Mouse (Mus musculus) heart, postnatal 10 days (tissue): ENCODE data around the gene Atp11b. TPM values are rescaled to one million over a fixed set of nuclear protein-coding genes. Genes with fewer than 3 reads are reported as not detected.

ENCODE experiments used
- DNase-seq, 2 experiments: peaks; one replicate each; pipeline ENCODE4 v3.0.0; 2021
- intact Hi-C: fragments of 180-260 bp; cut with DNase I; formaldehyde crosslinking; loops from one replicate; pipeline ENCODE4 v1.15.1; 2025
- total RNA-seq, 2 experiments: library from RNA; stranded (reverse); gene quantifications; 2 replicates each; pipeline ENCODE4 v1.2.3; 2021

Gene Atp11b
- total RNA-seq, 2 experiments from 2014 or later, result 33.2 to 36.2 TPM

- DNase-seq, result no peak
- intact Hi-C loops, result no loop called here
Measured at GRCm38 (mm10) chr3:35764637-35765617, 11.0 kb downstream of the Atp11b start.

GRCm38 (mm10) chr3:35779748-35780147 is 25.8 kb downstream of the Atp11b start:
- no peak for DNase-seq

GRCm38 (mm10) chr3:35802040-35802439 is 48.1 kb downstream of the Atp11b start:
- intact Hi-C loops, result no loop called here
- no peak for DNase-seq

More at GRCm38 (mm10) chr3:35779748-35780147, 25.8 kb downstream of the Atp11b start:
- intact Hi-C loops, result no loop called here

GRCm38 (mm10) chr3:35819887-35820286 is 66.0 kb downstream of the Atp11b start:
- intact Hi-C loops, result loop anchor here (10.0 kb wide), 1 partner anchor 125 kb away; no protein-coding TSS in a partner anchor

GRCm38 (mm10) chr3:35822036-35822435 is 68.1 kb downstream of the Atp11b start:
- intact Hi-C loops, result no loop called here
- DNase-seq, result no peak

More at GRCm38 (mm10) chr3:35819887-35820286, 66.0 kb downstream of the Atp11b start:
- DNase-seq, result no peak

- DNase-seq, result peak; percentile 39 to 49
- intact Hi-C loops, result no loop called here
Measured at GRCm38 (mm10) chr3:35849326-35849725, 95.4 kb downstream of the Atp11b start.

GRCm38 (mm10) chr3:35883267-35883666 is 129.4 kb downstream of the Atp11b start:
- no peak for DNase-seq
- intact Hi-C loops, result no loop called here

GRCm38 (mm10) chr3:35889531-35889930 is 135.6 kb downstream of the Atp11b start:
- no peak for DNase-seq
- intact Hi-C loops, result loop anchor here (5.0 kb wide), 1 partner anchor 197 kb away; no protein-coding TSS in a partner anchor

- intact Hi-C loops, result no loop called here
- DNase-seq, result no peak
Measured at GRCm38 (mm10) chr3:35891123-35891522, 137.2 kb downstream of the Atp11b start.

GRCm38 (mm10) chr3:35893156-35893555 is 139.2 kb downstream of the Atp11b start:
- no peak for DNase-seq
- intact Hi-C loops, result no loop called here

- intact Hi-C loops, result no loop called here
- DNase-seq, result no peak
Measured at GRCm38 (mm10) chr3:35897900-35898299, 144.0 kb downstream of the Atp11b start.

GRCm38 (mm10) chr3:35899109-35899508 is 145.2 kb downstream of the Atp11b start:
- intact Hi-C loops, result no loop called here
- DNase-seq, result no peak

GRCm38 (mm10) chr3:35900555-35901204 is 146.8 kb downstream of the Atp11b start:
- DNase-seq, result no peak
- intact Hi-C loops, result no loop called here

Other genes with a start within 250 kb of the Atp11b start
- gene Dcun1d1, start 183.3 kb downstream of the Atp11b start, total RNA-seq, result 10 to 100 TPM; 67.6 to 68.3 TPM
- 10 to 100 TPM; 45.5 to 49.9 TPM for gene Mccc1, start 246.6 kb downstream of the Atp11b start, total RNA-seq